Mouse (Mus musculus) thymus, postnatal 4 days (tissue): Measurements from ENCODE around the gene C8g.

Source experiments
- DNase-seq: peaks from one replicate; pipeline ENCODE4 v3.0.0; 2021

Gene C8g

GRCm38 (mm10) chr2:25501593-25502486, at the start of gene C8g:
Gene C8g (minus strand): TSS chr2:25501719.
- peak; percentile 38 for DNase-seq

- peak; percentile 62 for DNase-seq
Measured at GRCm38 (mm10) chr2:25551186-25551585, 49.7 kb upstream of the C8g start.

GRCm38 (mm10) chr2:25549021-25549991, 47.8 kb upstream of the C8g start:
- peak; percentile 69 for DNase-seq

GRCm38 (mm10) chr2:25546811-25547491, 45.4 kb upstream of the C8g start, which contains the start of gene Traf2:
Gene Traf2 (minus strand): TSS chr2:25546940.
- DNase-seq: peak; percentile 98

- no peak for DNase-seq
Measured at GRCm38 (mm10) chr2:25545996-25546810, 44.7 kb upstream of the C8g start.

- DNase-seq: no peak
Measured at GRCm38 (mm10) chr2:25541644-25542367, 40.3 kb upstream of the C8g start.

- DNase-seq: no peak
Measured at GRCm38 (mm10) chr2:25540541-25540948, 39.0 kb upstream of the C8g start.

GRCm38 (mm10) chr2:25536531-25536930, 35.0 kb upstream of the C8g start:
- no peak for DNase-seq

GRCm38 (mm10) chr2:25534866-25535182, 33.3 kb upstream of the C8g start:
- DNase-seq: no peak

- DNase-seq: no peak
Measured at GRCm38 (mm10) chr2:25534178-25534865, 32.8 kb upstream of the C8g start.

- no peak for DNase-seq
Measured at GRCm38 (mm10) chr2:25533707-25534106, 32.2 kb upstream of the C8g start.

- DNase-seq: no peak
Measured at GRCm38 (mm10) chr2:25526510-25527302, 25.2 kb upstream of the C8g start.

GRCm38 (mm10) chr2:25509912-25510311, 8.4 kb upstream of the C8g start:
- no peak for DNase-seq

- DNase-seq: peak; percentile 75
Measured at GRCm38 (mm10) chr2:25506964-25507363, 5.4 kb upstream of the C8g start.

- DNase-seq: no peak
Measured at GRCm38 (mm10) chr2:25505860-25506259, 4.3 kb upstream of the C8g start.

- DNase-seq: no peak
Measured at GRCm38 (mm10) chr2:25505000-25505399, 3.5 kb upstream of the C8g start.

- no peak for DNase-seq
Measured at GRCm38 (mm10) chr2:25504538-25504937, 3.0 kb upstream of the C8g start.

GRCm38 (mm10) chr2:25502726-25503125, 1.2 kb upstream of the C8g start:
- no peak for DNase-seq

- DNase-seq: peak; percentile 85
Measured at GRCm38 (mm10) chr2:25500576-25501405, 728 bp downstream of the C8g start, which contains the start of gene Fbxw5. Gene Fbxw5 (plus strand): TSS chr2:25500750.
